Mouse (Mus musculus): ENCODE data around the gene Fam89b.

Gene Fam89b

DNA sequence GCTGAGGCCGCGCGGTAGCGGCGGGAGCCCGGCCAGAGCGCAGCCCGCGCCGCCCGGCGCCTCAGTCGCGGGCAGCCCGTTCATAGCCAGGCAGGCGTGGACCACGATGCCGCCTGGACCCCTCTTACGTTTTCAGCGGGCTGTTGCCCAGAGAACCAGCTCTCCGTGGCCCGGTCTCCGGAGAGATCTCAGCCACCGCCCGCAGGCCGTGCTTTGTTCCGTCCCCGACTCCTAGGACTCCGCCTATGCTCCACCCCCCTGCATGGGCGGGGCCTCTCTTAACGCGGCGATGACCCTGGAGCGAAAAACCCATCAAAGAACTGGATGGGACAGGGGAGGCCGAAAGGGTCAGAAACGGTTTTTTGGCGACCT lies at the start of gene Fam89b:
Gene Fam89b (minus strand): TSS at position 210 of the 372 bp plus-strand sequence.
- peak; percentile 88 to 91 for DNase-seq (ENCODE audit: low spot score in 2 of 2)

DNA sequence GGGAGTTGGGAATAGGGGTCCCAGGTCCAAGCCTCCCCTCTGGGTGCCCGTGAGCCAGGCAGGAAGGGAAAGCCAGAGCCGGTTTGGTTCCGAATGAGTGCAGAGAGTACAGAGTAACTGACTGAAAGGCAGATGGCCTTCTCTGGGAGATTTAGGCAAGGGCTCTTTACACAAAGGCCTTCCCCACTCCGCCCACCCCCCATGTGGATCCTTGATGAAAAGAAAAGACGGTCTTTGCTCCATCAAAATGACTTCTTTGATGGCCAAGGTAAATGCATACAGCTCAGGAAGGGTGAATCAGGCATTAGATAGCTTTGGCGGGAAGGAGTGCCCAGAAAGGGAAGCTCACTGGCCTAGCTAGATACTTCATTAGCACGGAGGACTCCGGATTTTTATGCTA lies 48.9 kb upstream of the Fam89b start:
- no peak for DNase-seq (ENCODE audit: low spot score in 2 of 2)

DNA sequence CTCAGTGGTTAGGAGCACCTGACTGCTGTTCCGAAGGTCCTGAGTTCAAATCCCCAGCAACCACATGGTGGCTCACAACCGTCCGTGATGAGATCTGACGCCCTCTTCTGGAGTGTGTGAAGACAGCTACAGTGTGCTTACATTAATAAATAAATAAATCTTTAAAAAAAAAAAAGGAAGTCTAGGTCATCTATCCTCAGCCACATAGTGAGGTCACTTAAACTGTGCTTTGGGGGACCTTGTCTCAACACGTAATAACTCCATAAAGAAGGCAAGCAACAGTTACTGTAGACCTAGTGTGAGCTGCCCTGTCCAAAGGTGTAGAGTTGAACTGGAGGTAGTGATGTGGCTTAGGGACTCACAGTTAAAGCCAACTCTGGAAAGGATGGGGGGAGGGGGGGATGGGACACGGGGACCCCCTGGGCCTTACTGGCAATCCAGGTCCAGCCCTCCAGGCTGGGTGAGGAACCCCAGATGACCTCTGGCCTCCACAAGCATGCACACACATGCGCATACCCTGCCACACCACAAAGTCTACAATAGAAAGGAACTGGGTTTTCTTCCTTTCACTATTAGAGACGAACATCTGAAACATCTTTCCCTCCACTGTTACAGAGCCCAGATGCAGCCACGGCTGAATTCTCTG lies 48.1 kb upstream of the Fam89b start:
- DNase-seq (ENCODE audit: low spot score in 2 of 2): no peak

DNA sequence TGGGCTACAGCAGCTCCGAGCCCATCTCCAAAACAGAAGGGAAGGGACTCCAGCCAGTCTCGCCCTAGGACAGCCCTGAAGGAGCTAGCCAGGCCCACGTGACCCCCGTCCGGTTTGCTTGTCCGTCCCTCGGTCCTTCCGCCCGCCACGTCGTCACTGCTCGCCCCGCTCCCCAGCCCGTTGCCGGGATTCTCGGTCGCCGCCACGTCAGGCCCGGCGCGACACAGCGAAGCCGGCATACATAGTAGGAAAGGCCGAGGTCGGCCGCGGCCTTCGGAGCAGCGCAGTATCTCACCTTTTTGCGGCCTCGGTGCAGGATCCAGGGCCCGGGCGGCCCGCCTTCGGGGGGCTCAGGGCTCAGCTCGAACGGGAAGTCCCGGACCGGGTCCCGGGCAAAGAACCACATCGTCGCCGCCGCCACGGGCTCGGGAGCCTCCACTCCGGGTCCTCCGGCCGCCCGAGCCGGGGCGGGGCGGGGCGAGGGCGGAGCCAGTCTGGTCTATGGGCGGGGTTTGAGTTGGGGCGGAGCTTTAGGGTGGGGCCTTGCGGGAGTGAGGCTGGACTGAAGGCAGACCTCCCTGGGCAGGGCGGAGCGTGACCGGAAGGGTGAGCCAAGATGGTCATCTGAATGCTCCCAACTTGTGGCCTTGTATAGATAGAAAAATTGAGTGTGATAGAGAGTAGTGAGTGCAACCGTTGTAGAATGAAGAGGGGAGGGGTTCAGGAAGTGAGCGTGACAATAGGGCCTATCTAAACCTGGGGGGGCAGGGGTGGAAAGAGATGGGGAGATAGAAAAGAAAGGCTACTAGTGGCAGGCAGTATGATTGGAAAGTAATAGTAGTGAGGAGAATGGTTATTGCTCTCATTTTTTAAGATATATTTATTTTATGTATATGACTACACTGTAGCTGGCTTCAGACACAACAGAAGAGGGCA lies 41.7 kb upstream of the Fam89b start, which contains the start of gene Scyl1:
Gene Scyl1 (minus strand): TSS at position 495 of the 936 bp plus-strand sequence.
- peak; percentile 96 to 97 for DNase-seq (ENCODE audit: low spot score in 2 of 2)

DNA sequence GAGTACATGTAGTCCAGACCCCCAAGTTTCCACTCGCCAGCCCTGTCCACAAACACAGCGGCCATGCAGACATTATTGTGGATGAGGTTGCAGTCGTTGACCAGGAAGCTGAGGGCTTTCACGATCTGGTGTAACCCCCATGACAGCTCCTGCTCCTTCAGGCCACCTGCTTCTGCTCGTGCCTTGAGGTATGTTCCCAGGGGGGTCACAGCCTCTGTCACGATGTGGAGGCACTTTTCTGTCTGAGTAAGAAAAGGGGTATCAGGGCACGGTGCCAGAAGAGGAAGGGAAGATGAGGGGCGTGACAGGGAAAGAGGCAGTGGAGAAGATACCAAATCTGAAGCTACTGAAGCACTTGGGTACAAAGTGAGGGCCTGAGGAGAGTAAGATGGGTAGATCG lies 40.9 kb upstream of the Fam89b start:
- no peak for DNase-seq (ENCODE audit: low spot score in 2 of 2)

DNA sequence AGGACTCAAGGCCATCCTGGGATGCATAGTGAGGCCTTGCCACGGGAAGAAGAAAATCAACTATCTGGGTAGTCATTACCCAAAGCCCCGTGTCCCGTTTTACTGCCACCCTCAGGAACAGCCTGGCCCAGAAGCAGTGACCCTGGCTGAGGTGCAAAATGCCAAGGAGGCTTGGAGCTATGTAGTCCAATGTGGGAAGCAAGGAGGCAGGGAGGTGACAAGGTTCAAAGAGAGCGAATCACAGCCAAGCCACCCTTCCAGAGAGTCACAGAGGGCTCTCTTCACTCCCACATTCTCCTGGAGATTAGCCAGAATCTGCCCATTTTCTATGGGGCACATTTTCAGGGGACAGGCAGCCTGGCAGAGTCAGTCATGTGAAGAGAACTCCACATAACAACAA lies 37.8 kb upstream of the Fam89b start:
- DNase-seq (ENCODE audit: low spot score in 2 of 2): no peak

DNA sequence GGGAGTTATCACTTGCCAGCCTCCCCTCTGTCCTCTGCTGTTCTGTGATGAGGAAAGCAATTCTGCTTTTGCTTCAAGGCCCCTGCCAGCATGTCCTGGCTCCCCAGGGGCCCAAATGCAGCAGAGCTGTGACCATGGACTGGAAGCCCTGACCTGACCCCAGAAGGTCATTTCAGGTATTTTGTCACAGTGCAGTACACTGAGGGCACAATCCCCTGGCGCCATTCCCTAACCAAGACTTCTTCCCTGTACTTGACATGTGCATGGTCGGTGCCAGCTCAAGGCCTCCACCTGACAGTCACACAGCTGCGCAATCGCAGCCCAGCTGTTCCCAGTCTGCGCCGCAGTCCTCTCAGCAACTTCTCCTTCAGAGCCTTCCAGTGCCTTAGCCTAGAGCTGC lies 33.7 kb upstream of the Fam89b start:
- no peak for DNase-seq (ENCODE audit: low spot score in 2 of 2)

DNA sequence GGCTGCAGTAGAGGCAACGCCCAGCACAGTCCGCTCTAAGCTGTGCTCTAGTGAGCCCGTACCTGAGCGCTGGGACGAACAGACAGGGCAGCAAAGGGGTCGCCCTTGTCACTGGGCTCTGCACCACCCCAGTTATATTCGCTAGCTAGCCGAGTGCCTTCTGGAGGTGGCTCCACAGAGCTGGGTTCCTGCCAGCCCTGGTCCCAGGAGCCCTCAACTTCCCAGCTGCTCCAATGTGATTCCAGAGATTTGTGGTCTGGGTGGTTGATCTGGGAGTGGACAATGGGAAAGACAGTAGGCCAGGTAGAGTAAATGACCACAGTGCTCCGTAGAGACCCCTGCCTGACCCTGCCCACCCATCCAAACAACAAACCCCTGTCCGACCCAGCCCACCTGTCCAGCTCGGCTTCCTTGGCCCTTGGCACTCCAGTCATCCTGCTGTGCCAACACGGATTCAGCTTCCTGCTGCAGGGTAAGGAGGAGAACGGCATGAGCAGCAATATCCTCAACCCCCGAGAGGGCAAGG lies 29.5 kb upstream of the Fam89b start:
- DNase-seq (ENCODE audit: low spot score in 2 of 2): no peak

DNA sequence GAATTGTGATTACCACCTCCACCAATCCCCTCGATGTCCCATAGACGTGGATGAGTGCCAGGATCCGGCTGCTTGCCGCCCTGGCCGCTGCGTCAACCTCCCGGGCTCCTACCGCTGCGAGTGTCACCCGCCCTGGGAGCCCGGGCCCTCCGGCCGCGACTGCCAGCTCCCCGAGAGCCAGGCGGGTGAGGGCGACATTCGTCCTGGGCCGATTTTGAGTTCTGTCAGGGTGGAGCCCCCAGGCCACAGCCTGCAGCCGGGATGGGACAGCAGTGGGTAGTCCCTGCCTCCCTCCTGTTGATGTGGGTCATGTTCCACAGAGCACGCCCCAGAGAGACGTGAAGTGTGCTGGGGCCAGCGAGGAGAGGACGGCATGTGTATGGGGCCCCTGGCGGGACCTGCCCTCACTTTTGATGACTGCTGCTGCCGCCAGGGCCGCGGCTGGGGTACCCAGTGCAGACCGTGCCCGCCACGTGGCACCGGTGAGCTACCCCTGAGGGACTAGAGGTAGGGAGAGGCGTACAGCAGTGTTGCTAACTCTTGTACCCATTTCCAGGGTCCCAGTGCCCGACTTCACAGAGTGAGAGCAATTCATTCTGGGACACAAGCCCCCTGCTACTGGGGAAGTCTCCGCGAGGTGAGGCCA lies 27.7 kb upstream of the Fam89b start:
- DNase-seq (ENCODE audit: low spot score in 2 of 2): no peak

DNA sequence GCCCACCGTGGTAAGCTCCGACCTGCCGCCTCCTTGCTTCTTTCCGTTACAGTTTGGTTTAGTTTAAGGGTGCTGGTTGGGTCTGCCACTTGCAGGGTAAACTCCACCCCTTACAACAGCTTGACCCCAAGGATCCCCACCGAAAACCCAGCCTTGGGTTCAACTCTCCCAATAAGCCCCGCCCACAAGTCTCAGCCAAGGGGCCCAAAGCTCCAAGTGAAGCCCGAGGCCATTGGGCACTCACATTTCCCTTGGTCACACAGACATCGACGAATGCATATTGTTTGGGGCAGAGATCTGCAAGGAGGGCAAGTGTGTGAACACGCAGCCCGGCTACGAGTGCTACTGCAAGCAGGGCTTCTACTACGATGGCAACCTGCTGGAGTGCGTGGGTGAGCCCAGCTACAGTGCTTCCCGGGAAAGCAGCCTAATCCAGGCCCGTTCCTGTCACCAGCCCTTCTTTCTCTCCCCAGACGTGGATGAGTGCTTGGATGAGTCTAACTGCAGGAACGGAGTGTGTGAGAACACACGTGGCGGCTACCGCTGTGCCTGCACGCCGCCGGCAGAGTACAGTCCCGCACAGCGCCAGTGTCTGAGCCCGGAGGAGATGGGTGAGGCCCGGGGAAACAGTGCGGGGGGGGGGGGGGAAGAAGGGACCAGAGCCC lies 27.0 kb upstream of the Fam89b start:
- no peak for DNase-seq (ENCODE audit: low spot score in 2 of 2)

DNA sequence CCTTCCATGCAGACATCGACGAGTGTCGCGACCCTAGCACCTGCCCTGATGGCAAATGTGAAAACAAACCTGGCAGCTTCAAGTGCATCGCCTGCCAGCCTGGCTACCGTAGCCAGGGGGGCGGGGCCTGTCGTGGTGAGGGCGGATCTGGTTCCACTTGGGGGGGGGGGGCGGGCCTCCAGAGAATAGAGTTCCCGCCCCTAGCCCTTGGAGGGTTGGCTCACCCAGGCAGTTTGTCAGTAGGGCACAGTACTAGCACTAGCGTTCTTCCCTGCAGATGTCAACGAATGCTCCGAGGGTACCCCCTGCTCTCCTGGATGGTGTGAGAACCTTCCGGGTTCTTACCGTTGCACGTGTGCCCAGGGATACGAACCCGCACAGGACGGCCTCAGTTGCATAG lies 22.3 kb upstream of the Fam89b start:
- DNase-seq (ENCODE audit: low spot score in 2 of 2): no peak

DNA sequence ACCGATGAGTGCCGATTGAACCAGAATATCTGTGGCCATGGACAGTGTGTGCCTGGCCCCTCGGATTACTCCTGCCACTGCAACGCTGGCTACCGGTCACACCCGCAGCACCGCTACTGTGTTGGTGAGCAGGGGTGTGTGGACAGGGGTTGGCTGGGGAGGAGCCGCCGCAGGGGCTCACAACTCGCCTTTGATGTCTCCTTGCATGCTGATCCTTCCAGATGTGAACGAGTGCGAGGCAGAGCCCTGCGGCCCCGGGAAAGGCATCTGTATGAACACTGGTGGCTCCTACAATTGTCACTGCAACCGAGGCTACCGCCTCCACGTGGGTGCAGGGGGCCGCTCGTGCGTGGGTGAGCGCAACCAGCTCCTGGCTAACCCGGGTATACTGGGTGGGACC lies 21.5 kb upstream of the Fam89b start:
- no peak for DNase-seq (ENCODE audit: low spot score in 2 of 2)

DNA sequence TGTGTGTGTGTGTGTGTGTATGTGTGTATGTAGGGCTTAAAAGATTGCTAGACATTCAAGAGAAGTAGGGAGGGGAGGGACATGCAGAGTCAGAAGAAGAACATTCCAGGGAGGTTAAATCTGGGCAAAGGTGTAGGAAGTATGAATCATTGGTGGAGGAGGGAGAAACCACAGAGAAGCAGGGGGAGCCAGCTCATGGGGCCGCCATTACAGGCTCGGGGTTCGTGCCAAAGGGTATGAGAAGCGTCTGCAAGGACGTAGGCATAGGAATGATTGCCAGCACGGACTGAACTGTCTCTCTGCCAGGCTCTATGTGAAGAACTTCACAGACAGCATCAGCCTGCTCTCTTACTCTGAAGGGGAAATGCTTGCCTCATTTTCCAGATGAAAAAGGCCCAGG lies 20.0 kb upstream of the Fam89b start:
- DNase-seq (ENCODE audit: low spot score in 2 of 2): no peak

DNA sequence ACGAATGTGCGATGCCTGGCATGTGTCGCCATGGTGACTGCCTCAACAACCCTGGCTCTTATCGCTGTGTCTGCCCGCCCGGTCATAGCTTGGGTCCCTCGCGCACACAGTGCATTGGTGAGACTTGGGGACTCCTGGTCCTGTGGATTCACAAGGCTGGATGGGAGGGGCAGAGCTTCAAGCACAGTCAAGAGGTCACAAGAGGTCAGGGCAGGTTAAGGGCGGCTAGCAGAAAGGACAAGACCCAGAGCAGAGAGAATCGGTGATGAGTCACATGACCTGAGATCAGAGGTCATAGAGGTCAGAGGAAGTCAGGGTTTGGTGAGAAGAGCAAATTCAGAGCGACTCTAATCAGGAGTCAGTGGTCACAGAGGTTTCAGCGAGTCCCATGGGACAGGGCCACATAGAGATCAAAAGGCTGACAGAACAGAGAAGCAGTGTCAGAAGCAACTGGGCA lies 17.5 kb upstream of the Fam89b start:
- DNase-seq (ENCODE audit: low spot score in 2 of 2): no peak

DNA sequence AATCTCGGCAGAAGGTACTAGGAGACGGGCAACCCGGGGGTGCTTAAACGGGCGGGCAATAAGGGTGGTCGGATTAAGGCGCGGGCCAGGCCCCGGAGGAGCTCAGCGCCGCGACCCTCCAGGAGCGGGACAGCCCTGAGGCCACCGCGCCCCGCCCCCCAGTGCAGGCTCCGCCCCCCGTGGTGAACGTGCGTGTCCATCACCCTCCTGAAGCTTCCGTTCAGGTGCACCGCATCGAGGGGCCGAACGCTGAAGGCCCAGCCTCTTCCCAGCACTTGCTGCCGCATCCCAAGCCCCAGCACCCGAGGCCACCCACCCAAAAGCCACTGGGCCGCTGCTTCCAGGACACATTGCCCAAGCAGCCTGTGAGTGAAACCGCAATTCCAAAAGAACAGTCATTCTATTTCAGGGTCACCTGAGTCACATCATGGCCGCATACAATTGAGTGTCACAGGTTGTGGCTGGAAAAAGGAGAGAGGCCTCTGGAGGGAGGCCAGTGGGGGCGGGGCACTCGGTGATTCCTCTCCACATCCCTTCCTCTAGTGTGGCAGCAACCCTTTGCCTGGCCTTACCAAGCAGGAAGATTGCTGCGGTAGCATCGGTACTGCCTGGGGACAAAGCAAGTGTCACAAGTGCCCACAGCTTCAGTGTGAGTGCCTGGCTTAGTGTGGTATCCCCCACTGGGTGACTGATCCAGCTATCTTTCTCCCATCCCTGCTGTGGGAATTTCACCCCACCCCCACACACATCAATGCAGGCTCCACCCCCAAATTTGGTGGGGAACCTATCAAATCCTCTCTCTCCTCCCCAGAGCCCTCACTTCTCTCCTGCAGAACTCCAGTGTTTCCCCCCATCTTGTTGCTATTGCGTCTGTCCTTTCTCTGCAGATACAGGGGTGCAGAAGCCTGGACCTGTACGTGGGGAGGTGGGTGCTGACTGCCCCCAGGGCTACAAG lies 16.6 kb upstream of the Fam89b start:
- no peak for DNase-seq (ENCODE audit: low spot score in 2 of 2)

DNA sequence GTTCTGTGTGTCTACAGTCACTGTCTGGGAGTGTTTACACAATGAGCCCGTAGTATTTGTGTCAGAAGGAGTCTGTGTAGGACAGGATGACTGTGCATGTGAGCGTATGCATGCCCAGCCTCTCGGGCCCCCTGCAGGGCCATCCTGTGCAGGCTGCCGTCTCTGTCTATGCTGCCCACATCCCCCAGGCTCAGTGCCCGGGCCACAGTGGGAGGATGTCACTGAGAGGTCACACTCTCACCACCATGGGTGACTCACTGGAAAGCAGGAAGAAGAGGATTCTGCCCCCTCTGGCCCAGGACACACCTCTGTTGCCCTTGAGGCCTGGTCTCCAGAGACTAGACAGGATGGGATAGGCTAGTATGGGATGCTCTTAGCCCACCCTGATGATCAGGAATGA lies 14.1 kb upstream of the Fam89b start:
- DNase-seq (ENCODE audit: low spot score in 2 of 2): no peak

DNA sequence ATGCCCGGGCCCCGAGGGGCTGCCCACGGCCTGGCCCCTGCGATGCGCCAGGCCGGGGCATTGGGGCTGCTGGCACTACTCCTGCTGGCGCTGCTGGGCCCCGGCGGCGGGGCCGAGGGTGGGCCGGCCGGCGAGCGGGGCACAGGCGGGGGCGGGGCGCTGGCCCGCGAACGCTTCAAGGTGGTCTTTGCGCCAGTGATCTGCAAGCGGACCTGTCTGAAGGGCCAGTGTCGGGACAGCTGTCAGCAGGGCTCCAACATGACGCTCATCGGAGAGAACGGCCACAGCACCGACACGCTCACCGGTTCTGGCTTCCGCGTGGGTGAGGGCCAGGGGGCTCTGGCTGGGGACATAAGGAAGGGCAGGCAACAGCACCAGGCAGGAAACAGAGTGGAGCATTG lies 12.8 kb upstream of the Fam89b start:
- peak in 1 of 2 experiments; percentile 39 for DNase-seq (ENCODE audit: low spot score in 2 of 2)

DNA sequence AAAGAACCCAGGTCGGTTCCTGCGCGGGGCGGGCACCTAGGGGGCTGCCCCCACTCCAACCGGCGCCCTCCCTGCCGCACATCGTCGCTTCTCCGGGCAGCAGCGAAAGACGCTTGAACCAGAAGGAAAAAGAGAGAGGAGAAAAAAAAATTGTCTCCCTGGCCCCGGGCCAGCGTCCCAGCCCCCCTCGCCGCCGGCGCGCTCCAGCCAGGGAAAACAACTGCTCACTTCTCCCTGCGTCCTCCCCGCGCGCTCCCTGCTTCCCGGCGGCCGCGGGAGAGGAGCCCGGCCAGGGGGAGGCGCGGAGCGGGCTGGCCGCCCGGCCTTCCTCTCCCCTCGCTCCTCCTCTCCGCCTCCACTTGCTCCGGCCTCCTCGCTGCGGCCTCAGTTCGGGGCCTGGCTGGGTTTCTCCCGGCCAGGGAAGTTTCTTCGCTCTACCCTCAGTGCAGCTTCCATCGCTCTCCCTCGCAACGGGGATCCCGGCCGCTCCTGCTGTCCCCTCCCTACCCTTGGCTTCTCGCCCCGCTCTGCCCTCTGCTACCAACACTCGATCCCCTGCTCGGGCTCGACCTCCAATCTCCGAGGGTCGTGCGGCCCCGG lies 12.3 kb upstream of the Fam89b start:
- peak; percentile 69 to 82 for DNase-seq (ENCODE audit: low spot score in 2 of 2)

DNA sequence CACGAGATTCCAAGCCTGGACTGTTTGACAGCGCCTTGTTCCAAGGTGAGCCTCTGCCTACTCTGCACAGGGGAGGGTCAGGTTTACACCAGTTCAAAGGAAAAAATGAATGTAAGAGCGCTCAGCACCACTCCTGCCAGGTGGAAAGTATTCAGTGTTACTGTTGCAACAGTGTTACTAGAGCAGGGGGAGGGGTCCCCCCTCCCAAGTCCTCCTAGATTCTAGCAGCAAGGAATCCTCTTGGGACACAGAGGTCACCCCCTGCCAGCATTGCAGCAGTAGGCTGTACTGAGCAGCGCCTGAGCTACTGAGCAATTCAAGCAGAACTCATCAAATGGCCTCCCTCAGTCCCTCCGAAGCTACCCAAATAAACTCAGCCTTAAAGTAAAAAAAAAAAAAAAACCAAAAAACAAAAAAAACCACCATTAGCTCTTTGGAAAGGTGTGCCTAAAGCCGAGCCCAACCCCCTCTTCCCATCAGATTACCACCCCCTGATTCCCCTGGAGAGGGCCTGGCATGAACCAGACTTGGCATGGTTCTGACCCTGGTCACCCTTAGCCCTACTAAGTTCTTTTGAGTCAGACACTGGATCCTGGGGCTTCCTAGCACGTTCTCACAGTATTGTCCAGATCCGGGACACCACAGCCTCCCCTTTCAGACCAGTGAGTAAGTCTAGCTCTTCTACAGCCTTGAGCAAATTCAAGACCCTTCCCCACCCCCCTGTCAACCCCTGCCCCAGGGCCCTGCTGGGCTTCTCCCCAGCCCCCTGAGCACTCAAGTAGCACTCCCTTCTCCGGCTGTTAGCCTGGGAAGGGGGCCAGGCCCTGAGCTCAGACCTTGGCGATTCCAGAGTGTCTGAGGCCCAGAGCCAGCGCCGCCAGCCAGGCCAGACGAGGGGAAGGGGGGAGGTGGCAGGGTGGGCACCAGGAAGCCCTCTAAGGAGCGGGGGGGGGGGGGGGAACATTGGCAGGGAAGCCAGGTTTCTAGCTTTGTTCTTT lies 11.2 kb upstream of the Fam89b start, which contains the start of gene Ltbp3:
Gene Ltbp3 (plus strand): TSS at position 585 of the 998 bp plus-strand sequence.
- DNase-seq (ENCODE audit: low spot score in 2 of 2): peak; percentile 27 to 75
